19 mouse cellular contexts compared by ENCODE assay signal in genomic region chr4:63654381-63654780, GRCm38 (mm10). TPM values are rescaled to one million over a fixed set of nuclear protein-coding genes. Genes with fewer than 3 reads are reported as not detected.
A peak's percentile ranks its signal among the peaks of the same experiment; 100 is the strongest.
DNase-seq lines count a peak whose midpoint lies in the region; ATAC-seq and TF ChIP-seq lines count a peak whose summit lies in the region.
"Had no signal": no experiment of that assay in that cellular context is flagged by ENCODE, and none has a peak within 500 bp of the region (broad histone marks: within the 10 kb centered on the region; RNA-seq: fewer than 3 reads in every experiment).

No protein-coding gene starts in this region.

- no peak for DNase-seq in heart, postnatal 0 days (ENCODE audit: low spot score)
- no peak for DNase-seq in heart, embryonic 10.5 days (ENCODE audit: low spot score)
- DNase-seq in lung, postnatal 14 days = peak; percentile 7
- DNase-seq in lung, adult 18-20 months = no peak
- peak; percentile 50 to 57 for DNase-seq in kidney, postnatal 4 days
- no peak for DNase-seq in ovary, adult 18-20 months (ENCODE audit: low spot score)
- DNase-seq in gastrocnemius, postnatal 4 days (ENCODE audit: low spot score in 2 of 2) = no peak
- DNase-seq: adrenal gland, postnatal 14 days; cerebellum, adult 11 months; heart, adult 18-20 months had no signal

- no peaks in the 10 kb centered on the region for H3K9me3 ChIP-seq in heart, postnatal 0 days (replicated peaks; ENCODE audit: control insufficient read depth, low read length)
- no peaks in the 10 kb centered on the region for H3K9me3 ChIP-seq in heart, embryonic 10.5 days
- H3K9me3 ChIP-seq: forebrain, embryonic 13.5 days; hindbrain, embryonic 10.5 days; limb, embryonic 12.5 days had no signal

- H3K9ac ChIP-seq in heart, postnatal 0 days (replicated peaks; ENCODE audit: low read depth, low read length) = no peak overlapping the region
- H3K9ac ChIP-seq: forebrain, embryonic 13.5 days had no signal

- peak; percentile 38 for TF ChIP-seq CTCF in heart, postnatal 0 days (IDR thresholded peaks at IDR 0.05; ENCODE audit: low read depth)

- H3K27ac ChIP-seq in heart, postnatal 0 days (ENCODE audit: low read depth) = no peak overlapping the region
- H3K27ac ChIP-seq in heart, embryonic 10.5 days = no peak overlapping the region
- H3K27ac ChIP-seq: forebrain, embryonic 13.5 days; hindbrain, embryonic 10.5 days; limb, embryonic 12.5 days had no signal

- no peaks in the 10 kb centered on the region for H3K4me1 ChIP-seq in heart, postnatal 0 days (ENCODE audit: control insufficient read depth, insufficient read depth)
- H3K4me1 ChIP-seq in heart, embryonic 10.5 days = no peaks in the 10 kb centered on the region
- H3K4me1 ChIP-seq: forebrain, embryonic 13.5 days; hindbrain, embryonic 10.5 days; limb, embryonic 12.5 days had no signal

- no peak overlapping the region for H3K4me3 ChIP-seq in heart, postnatal 0 days (ENCODE audit: low read depth, low read length)
- H3K4me3 ChIP-seq in heart, embryonic 10.5 days = no peak overlapping the region
- H3K4me3 ChIP-seq: forebrain, embryonic 13.5 days; hindbrain, embryonic 10.5 days; limb, embryonic 12.5 days had no signal

- WGBS in heart, postnatal 0 days = 81% methylated on average over 1 of the region's 1 CpGs
- 80% methylated on average over 1 of the region's 1 CpGs for WGBS in heart, embryonic 10.5 days

- no peak for TF ChIP-seq EP300 in heart, postnatal 0 days (IDR thresholded peaks at IDR 0.05; ENCODE audit: low read depth)

- no peaks in the 10 kb centered on the region for H3K27me3 ChIP-seq in heart, postnatal 0 days (ENCODE audit: control insufficient read depth, insufficient read depth, low read length)
- no peaks in the 10 kb centered on the region for H3K27me3 ChIP-seq in heart, embryonic 10.5 days (ENCODE audit: insufficient read depth, poor library complexity, severe bottlenecking)
- H3K27me3 ChIP-seq: forebrain, embryonic 13.5 days; limb, embryonic 12.5 days had no signal

- no peaks in the 10 kb centered on the region for H3K36me3 ChIP-seq in heart, postnatal 0 days (replicated peaks; ENCODE audit: control insufficient read depth, insufficient read depth, low read length)
- no peaks in the 10 kb centered on the region for H3K36me3 ChIP-seq in heart, embryonic 10.5 days
- H3K36me3 ChIP-seq: hindbrain, embryonic 10.5 days; limb, embryonic 12.5 days had no signal

- no peak for ATAC-seq in heart, postnatal 0 days (ENCODE audit: insufficient read depth, low read depth)
- ATAC-seq in granulocyte monocyte progenitor cell, adult 5-6 weeks (replicated peaks; ENCODE audit: poor library complexity, severe bottlenecking) = peak; percentile 61
- ATAC-seq: forebrain, embryonic 13.5 days had no signal

- H3K4me2 ChIP-seq in heart, postnatal 0 days (ENCODE audit: low read depth, low read length) = no peak overlapping the region
- H3K4me2 ChIP-seq: forebrain, embryonic 13.5 days; limb, embryonic 12.5 days had no signal

RNA-seq across cellular contexts. Expression of gene Gm11214, which starts 8.8 kb away (rescaled TPM):
- total RNA-seq in heart, postnatal 0 days (2014; rRNA removed; ENCODE audit: low replicate concordance) = not detected in 2 replicates
- polyA plus RNA-seq in heart, postnatal 0 days (2015; fragmentation: Nextera tagmentation; extraction: Ambion mirVana) = not detected in 2 replicates
- not detected in 2 replicates for polyA plus RNA-seq in heart, embryonic 10.5 days (2016; fragmentation: Nextera tagmentation; extraction: Ambion mirVana)
- total RNA-seq in granulocyte monocyte progenitor cell, adult 5-6 weeks (2014; fragmentation: Nextera tagmentation) = not detected in 2 replicates
- total RNA-seq in granulocyte monocyte progenitor cell, adult 5-6 weeks (2017) = not detected in 2 replicates
- total RNA-seq in gastrocnemius, postnatal 4 days (2021) = not detected
- total RNA-seq: adrenal gland, postnatal 14 days; heart, adult 18-20 months; layer of hippocampus, adult 8-10 months; megakaryocyte-erythroid progenitor cell, adult 5-6 weeks had no signal
- polyA plus RNA-seq: embryonic facial prominence, embryonic 11.5 days; forebrain, embryonic 13.5 days; hindbrain, embryonic 10.5 days; limb, embryonic 12.5 days; neural tube, embryonic 11.5 days; stomach, embryonic 14.5 days had no signal

RNA-seq across cellular contexts. Expression of gene Tex48, which starts 32.2 kb away (rescaled TPM):
- not detected in 2 replicates for total RNA-seq in heart, postnatal 0 days (2014; rRNA removed; ENCODE audit: low replicate concordance)
- not detected in 2 replicates for polyA plus RNA-seq in heart, postnatal 0 days (2015; fragmentation: Nextera tagmentation; extraction: Ambion mirVana)
- not detected in 2 replicates for polyA plus RNA-seq in heart, embryonic 10.5 days (2016; fragmentation: Nextera tagmentation; extraction: Ambion mirVana)
- total RNA-seq in granulocyte monocyte progenitor cell, adult 5-6 weeks (2014; fragmentation: Nextera tagmentation) = not detected in 2 replicates
- total RNA-seq in granulocyte monocyte progenitor cell, adult 5-6 weeks (2017) = not detected in 2 replicates
- not detected for total RNA-seq in gastrocnemius, postnatal 4 days (2021)
- total RNA-seq: adrenal gland, postnatal 14 days; heart, adult 18-20 months; layer of hippocampus, adult 8-10 months; megakaryocyte-erythroid progenitor cell, adult 5-6 weeks had no signal
- polyA plus RNA-seq: embryonic facial prominence, embryonic 11.5 days; forebrain, embryonic 13.5 days; hindbrain, embryonic 10.5 days; limb, embryonic 12.5 days; neural tube, embryonic 11.5 days; stomach, embryonic 14.5 days had no signal

RNA-seq across cellular contexts. Expression of gene Gm11213, which starts 49.3 kb away (rescaled TPM):
- total RNA-seq in heart, postnatal 0 days (2014; rRNA removed; ENCODE audit: low replicate concordance) = not detected in 2 replicates
- polyA plus RNA-seq in heart, postnatal 0 days (2015; fragmentation: Nextera tagmentation; extraction: Ambion mirVana) = not detected in 2 replicates
- polyA plus RNA-seq in heart, embryonic 10.5 days (2016; fragmentation: Nextera tagmentation; extraction: Ambion mirVana) = not detected in 2 replicates
- not detected in 2 replicates for total RNA-seq in granulocyte monocyte progenitor cell, adult 5-6 weeks (2014; fragmentation: Nextera tagmentation)
- not detected in 2 replicates for total RNA-seq in granulocyte monocyte progenitor cell, adult 5-6 weeks (2017)
- total RNA-seq in gastrocnemius, postnatal 4 days (2021) = not detected
- total RNA-seq: adrenal gland, postnatal 14 days; heart, adult 18-20 months; layer of hippocampus, adult 8-10 months; megakaryocyte-erythroid progenitor cell, adult 5-6 weeks had no signal
- polyA plus RNA-seq: embryonic facial prominence, embryonic 11.5 days; forebrain, embryonic 13.5 days; hindbrain, embryonic 10.5 days; limb, embryonic 12.5 days; neural tube, embryonic 11.5 days; stomach, embryonic 14.5 days had no signal

Comparison
In these comparisons a context has a peak if more than half of its experiments do, and no peak if none do; other contexts are left out.
1. DNase-seq: peak in lung, postnatal 14 days (single experiment) and kidney, postnatal 4 days (2 of 2); none in heart, postnatal 0 days (single experiment), heart, embryonic 10.5 days (single experiment), lung, adult 18-20 months (0 of 2), ovary, adult 18-20 months (single experiment) and gastrocnemius, postnatal 4 days (0 of 2).